Mouse (Mus musculus) embryonic facial prominence, embryonic 10.5 days (tissue): ENCODE measurements around the gene Phf21b. TPM values are rescaled to one million over a fixed set of nuclear protein-coding genes. Genes with fewer than 3 reads are reported as not detected.
"Not testable (repeated sequence)": the region's sequence is repeated elsewhere in the genome, so short reads cannot be mapped to it uniquely, and the experiment has no call there.

Experiments
- DNase-seq: peaks from one replicate; pipeline ENCODE4 v3.0.0-alpha.2; 2017; ENCODE audit warnings: low spot score
- H3K27ac ChIP-seq: fragments of 300-500 bp; sonication (generic); replicated peaks from 2 replicates; pipeline ENCODE4 v1.5.1; 2016; ENCODE audit warnings: mild to moderate bottlenecking
- H3K27me3 ChIP-seq: fragments of 300-500 bp; sonication (generic); replicated peaks from 2 replicates; pipeline ENCODE4 v1.6.1; 2016; ENCODE audit warnings: low read depth, mild to moderate bottlenecking; ENCODE audit not compliant: poor library complexity, severe bottlenecking
- H3K36me3 ChIP-seq: fragments of 300-500 bp; sonication (generic); replicated peaks from 2 replicates; pipeline ENCODE4 v1.6.1; 2016; ENCODE audit warnings: mild to moderate bottlenecking, moderate library complexity
- H3K4me1 ChIP-seq: fragments of 300-500 bp; sonication (generic); 2 replicates; pipeline ENCODE4 v1.6.1; 2016
- H3K4me3 ChIP-seq: fragments of 300-500 bp; sonication (generic); 2 replicates; pipeline ENCODE4 v1.5.1; 2016; ENCODE audit warnings: mild to moderate bottlenecking, moderate library complexity
- H3K9me3 ChIP-seq: fragments of 300-500 bp; sonication (generic); 2 replicates; pipeline ENCODE4 v1.6.1; 2016; ENCODE audit warnings: mild to moderate bottlenecking
- WGBS: fragments of 180-500 bp; shearing (Covaris S2); methylation state at CpG from one replicate; pipeline ENCODE4 v1.1.7; 2016; 5-methylcytosine and 5-hydroxymethylcytosine counted together
- polyA plus RNA-seq: library from polyadenylated mRNA; unstranded; fragments of >200 nt; fragmentation: Nextera tagmentation; extraction: Ambion mirVana; gene quantifications from 2 replicates; pipeline ENCODE4 v1.2.1, GENCODE M21; 2016

Phf21b gene
- polyA plus RNA-seq, result 2.2 and 4.9 TPM in 2 replicates

GRCm38 (mm10) chr15:84856006-84856995 lies at the start of gene Phf21b:
Phf21b (minus strand) TSS chr15:84856049.
- WGBS, result under 1% methylated on average over 76 of the region's 76 CpGs
- H3K4me3 ChIP-seq, result peak within 1 kb of the TSS; percentile 85
- peaks cover 48% of the 10 kb centered on the region for H3K4me1 ChIP-seq

GRCm38 (mm10) chr15:84903843-84904385 lies 48.1 kb upstream of the Phf21b start:
- no peaks in the 10 kb centered on the region for H3K36me3 ChIP-seq
- H3K27ac ChIP-seq, result no peak overlapping the region
- no peaks in the 10 kb centered on the region for H3K27me3 ChIP-seq
- no peak overlapping the region for H3K4me3 ChIP-seq
- 65% methylated on average over 7 of the region's 7 CpGs for WGBS
- no peaks in the 10 kb centered on the region for H3K4me1 ChIP-seq
- no peak for DNase-seq
- no peaks in the 10 kb centered on the region for H3K9me3 ChIP-seq

More at GRCm38 (mm10) chr15:84856006-84856995, at the start of gene Phf21b:
- Histone ChIP-seq H3K27ac (peak within 1 kb of the TSS; percentile 94), H3K9me3 (no peaks in the 10 kb centered on the region), H3K27me3 (peaks cover 22% of the 10 kb centered on the region), H3K36me3 (no peaks in the 10 kb centered on the region)
- DNase-seq, result peak; percentile 97

- peaks cover 5% of the 10 kb centered on the region; the same call in 1 of the 2 replicates for H3K4me1 ChIP-seq
- H3K27ac ChIP-seq, result no peak overlapping the region
- no peak for DNase-seq
- no peak overlapping the region for H3K4me3 ChIP-seq
- WGBS, result 59% methylated on average over 7 of the region's 7 CpGs
- no peaks in the 10 kb centered on the region for H3K36me3 ChIP-seq
- H3K9me3 ChIP-seq, result 0 out of 2 replicates have a peak, but pooled peaks cover 6% of the 10 kb centered on the region
- no peaks in the 10 kb centered on the region for H3K27me3 ChIP-seq
Measured at GRCm38 (mm10) chr15:84898077-84898476, 42.2 kb upstream of the Phf21b start.

- no peak overlapping the region for H3K27ac ChIP-seq
- no peaks in the 10 kb centered on the region for H3K27me3 ChIP-seq
- H3K9me3 ChIP-seq, result 0 out of 2 replicates have a peak, but pooled peaks cover 6% of the 10 kb centered on the region
- no peaks in the 10 kb centered on the region for H3K36me3 ChIP-seq
- WGBS, result 82% methylated on average over 1 of the region's 1 CpGs
- no peak for DNase-seq
- no peak overlapping the region for H3K4me3 ChIP-seq
- peaks cover 6% of the 10 kb centered on the region; the same call in 1 of the 2 replicates for H3K4me1 ChIP-seq
Measured at GRCm38 (mm10) chr15:84896664-84897063, 40.8 kb upstream of the Phf21b start.

- DNase-seq, H3K4me3 ChIP-seq, H3K27ac ChIP-seq, H3K36me3 ChIP-seq, H3K9me3 ChIP-seq, H3K27me3 ChIP-seq: not testable (repeated sequence)
- WGBS, result 79% methylated on average over 10 of the region's 10 CpGs
- peaks cover 10% of the 10 kb centered on the region for H3K4me1 ChIP-seq
Measured at GRCm38 (mm10) chr15:84896216-84896615, 40.4 kb upstream of the Phf21b start.

- Histone ChIP-seq H3K4me3 (no peak overlapping the region), H3K27me3 (no peaks in the 10 kb centered on the region), H3K27ac (no peak overlapping the region), H3K9me3 (0 out of 2 replicates have a peak, but pooled peaks cover 6% of the 10 kb centered on the region), H3K36me3 (no peaks in the 10 kb centered on the region), H3K4me1 (peaks cover 11% of the 10 kb centered on the region)
- DNase-seq, result peak; percentile 73
- WGBS, result 7% methylated on average over 3 of the region's 3 CpGs
Measured at GRCm38 (mm10) chr15:84891658-84892057, 35.8 kb upstream of the Phf21b start.

- DNase-seq, result no peak
- 0 out of 2 replicates have a peak, but pooled peaks cover 6% of the 10 kb centered on the region for H3K9me3 ChIP-seq
- H3K36me3 ChIP-seq, result no peaks in the 10 kb centered on the region
- peaks cover 11% of the 10 kb centered on the region for H3K4me1 ChIP-seq
- no peak overlapping the region for H3K27ac ChIP-seq
- 44% methylated on average over 3 of the region's 3 CpGs for WGBS
- no peak overlapping the region for H3K4me3 ChIP-seq
- H3K27me3 ChIP-seq, result no peaks in the 10 kb centered on the region
Measured at GRCm38 (mm10) chr15:84891246-84891645, 35.4 kb upstream of the Phf21b start.

GRCm38 (mm10) chr15:84888066-84888465 lies 32.2 kb upstream of the Phf21b start:
- no peak overlapping the region for H3K27ac ChIP-seq
- no peaks in the 10 kb centered on the region for H3K36me3 ChIP-seq
- H3K9me3 ChIP-seq, result no peaks in the 10 kb centered on the region
- DNase-seq, result no peak
- H3K27me3 ChIP-seq, result no peaks in the 10 kb centered on the region
- 90% methylated on average over 12 of the region's 12 CpGs for WGBS
- no peak overlapping the region for H3K4me3 ChIP-seq
- H3K4me1 ChIP-seq, result peaks cover 11% of the 10 kb centered on the region

- Histone ChIP-seq H3K4me1 (peaks cover 6% of the 10 kb centered on the region), H3K27ac (no peak overlapping the region), H3K4me3 (no peak overlapping the region), H3K9me3 (no peaks in the 10 kb centered on the region), H3K27me3 (no peaks in the 10 kb centered on the region), H3K36me3 (no peaks in the 10 kb centered on the region)
- DNase-seq, result no peak
- WGBS, result 86% methylated on average over 12 of the region's 12 CpGs
Measured at GRCm38 (mm10) chr15:84877029-84877815, 21.4 kb upstream of the Phf21b start.

GRCm38 (mm10) chr15:84873867-84874266 lies 18.0 kb upstream of the Phf21b start:
- Histone ChIP-seq H3K36me3 (no peaks in the 10 kb centered on the region), H3K4me1 (no peaks in the 10 kb centered on the region), H3K4me3 (no peak overlapping the region), H3K27ac (no peak overlapping the region), H3K9me3 (no peaks in the 10 kb centered on the region), H3K27me3 (no peaks in the 10 kb centered on the region)
- WGBS, result 84% methylated on average over 4 of the region's 4 CpGs
- no peak for DNase-seq

GRCm38 (mm10) chr15:84873079-84873478 lies 17.2 kb upstream of the Phf21b start:
- Histone ChIP-seq H3K27me3 (no peaks in the 10 kb centered on the region), H3K27ac (no peak overlapping the region), H3K36me3 (no peaks in the 10 kb centered on the region), H3K4me3 (no peak overlapping the region), H3K9me3 (no peaks in the 10 kb centered on the region), H3K4me1 (no peaks in the 10 kb centered on the region)
- DNase-seq, result no peak
- 90% methylated on average over 11 of the region's 11 CpGs for WGBS

- WGBS, result 89% methylated on average over 3 of the region's 3 CpGs
- H3K4me3 ChIP-seq, result no peak overlapping the region
- H3K9me3 ChIP-seq, result no peaks in the 10 kb centered on the region
- no peak overlapping the region for H3K27ac ChIP-seq
- no peaks in the 10 kb centered on the region for H3K36me3 ChIP-seq
- H3K4me1 ChIP-seq, result no peaks in the 10 kb centered on the region
- H3K27me3 ChIP-seq, result no peaks in the 10 kb centered on the region
- no peak for DNase-seq
Measured at GRCm38 (mm10) chr15:84871802-84872201, 16.0 kb upstream of the Phf21b start.
